Mouse (Mus musculus): ENCODE measurements around the gene Otud7b. TPM values are rescaled to one million over a fixed set of nuclear protein-coding genes. Genes with fewer than 3 reads are reported as not detected.
"Not testable (repeated sequence)": the region's sequence is repeated elsewhere in the genome, so short reads cannot be mapped to it uniquely, and the experiment has no call there.

Otud7b gene
- total and polyA plus RNA-seq, 2 experiments from 2014 or later, result 8.8 to 13.5 TPM

DNA sequence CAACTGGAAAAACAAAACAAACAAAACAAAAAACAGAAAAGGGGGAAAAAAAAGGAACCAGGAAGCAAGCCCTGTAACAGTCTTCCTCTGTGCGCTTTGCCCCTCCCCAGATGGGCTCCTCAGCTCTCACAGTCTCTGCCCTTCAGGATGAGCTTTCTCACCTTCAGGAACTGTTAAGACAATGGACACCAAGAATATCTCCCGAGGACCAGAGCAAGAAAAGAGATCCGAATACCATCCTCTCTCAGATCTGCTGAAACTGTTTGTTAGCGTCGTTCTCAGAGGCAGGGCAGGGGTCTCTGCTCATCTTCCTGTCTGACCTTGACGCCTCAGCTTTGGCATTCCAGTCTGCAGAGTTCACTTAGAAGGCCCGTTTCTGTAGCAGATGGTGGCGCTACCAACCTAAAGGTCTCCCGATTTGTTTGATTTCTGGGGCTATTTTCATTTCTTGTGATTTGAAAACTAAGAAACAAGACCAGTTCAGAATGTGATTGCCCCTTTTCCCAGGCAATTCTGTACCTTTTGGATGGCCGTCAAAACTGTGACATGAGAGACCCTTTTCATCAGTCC, 66.7 kb downstream of the Otud7b start:
- peak overlapping the region; percentile 25; the same call in 1 of the 2 replicates for H3K9ac ChIP-seq
- H3K27ac ChIP-seq (ENCODE audit: low read depth, low read length), result peak overlapping the region; percentile 97
- peaks cover 8% of the 10 kb centered on the region for H3K4me1 ChIP-seq (ENCODE audit: insufficient read depth)
- DNase-seq, result no peak
- peaks cover 20% of the 10 kb centered on the region for H3K36me3 ChIP-seq (ENCODE audit: insufficient read depth)
- peak overlapping the region; percentile 83 for H3K4me2 ChIP-seq (ENCODE audit: low read depth)
- peak overlapping the region; percentile 87 for H3K4me3 ChIP-seq (ENCODE audit: low read depth, low read length)
- WGBS, result 69% methylated on average over 10 of the region's 10 CpGs
- TF ChIP-seq CTCF (IDR thresholded peaks at IDR 0.05; ENCODE audit: low read depth), result no peak
- H3K9me3 ChIP-seq (ENCODE audit: low read length), result no peaks in the 10 kb centered on the region
- ATAC-seq, result no peak
- no peaks in the 10 kb centered on the region for H3K27me3 ChIP-seq (ENCODE audit: insufficient read depth, low read length)

DNA sequence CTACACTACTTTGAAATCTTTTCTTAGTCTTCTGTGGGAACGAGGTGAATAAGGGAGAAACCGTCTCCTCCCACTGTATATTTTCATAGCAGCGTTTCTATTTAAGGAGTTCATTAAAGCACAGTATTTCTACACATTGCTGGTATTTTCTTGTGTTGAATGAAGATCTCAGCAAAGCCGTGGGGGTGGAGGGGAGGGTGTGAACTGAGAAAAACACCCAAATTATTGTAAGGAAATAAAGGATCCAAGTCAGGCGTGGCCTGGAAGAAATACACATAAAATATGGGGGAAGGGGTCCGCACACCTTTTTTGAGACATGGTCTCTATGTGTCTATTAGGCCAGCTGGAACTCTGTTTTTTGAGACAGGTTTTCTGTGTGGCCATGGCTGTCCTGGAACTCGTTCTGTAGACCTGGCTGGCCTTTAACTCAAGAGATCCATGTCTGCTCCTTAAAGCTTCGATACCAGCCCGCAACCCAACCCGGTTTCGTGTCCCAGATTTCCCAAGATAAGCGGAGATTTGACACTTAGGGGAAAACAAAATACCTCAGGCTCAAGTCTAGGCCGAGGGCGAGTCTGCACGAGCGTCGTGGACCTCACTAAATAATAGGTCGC, 67.4 kb downstream of the Otud7b start:
- peak overlapping the region; percentile 83 for H3K4me2 ChIP-seq (ENCODE audit: low read depth)
- peaks cover 8% of the 10 kb centered on the region for H3K4me1 ChIP-seq (ENCODE audit: insufficient read depth)
- H3K4me3 ChIP-seq (ENCODE audit: low read depth, low read length), result peak overlapping the region; percentile 87
- DNase-seq (no peak), ATAC-seq (peak; percentile 1; the same call in 1 of the 2 replicates)
- peak overlapping the region; percentile 86 for H3K9ac ChIP-seq
- no peaks in the 10 kb centered on the region for H3K9me3 ChIP-seq (ENCODE audit: low read length)
- WGBS, result 13% methylated on average over 18 of the region's 18 CpGs
- H3K27me3 ChIP-seq (ENCODE audit: insufficient read depth, low read length), result no peaks in the 10 kb centered on the region
- H3K36me3 ChIP-seq (ENCODE audit: insufficient read depth), result peaks cover 25% of the 10 kb centered on the region
- no peak for TF ChIP-seq CTCF (IDR thresholded peaks at IDR 0.05; ENCODE audit: low read depth)
- H3K27ac ChIP-seq (ENCODE audit: low read depth, low read length), result peak overlapping the region; percentile 97

DNA sequence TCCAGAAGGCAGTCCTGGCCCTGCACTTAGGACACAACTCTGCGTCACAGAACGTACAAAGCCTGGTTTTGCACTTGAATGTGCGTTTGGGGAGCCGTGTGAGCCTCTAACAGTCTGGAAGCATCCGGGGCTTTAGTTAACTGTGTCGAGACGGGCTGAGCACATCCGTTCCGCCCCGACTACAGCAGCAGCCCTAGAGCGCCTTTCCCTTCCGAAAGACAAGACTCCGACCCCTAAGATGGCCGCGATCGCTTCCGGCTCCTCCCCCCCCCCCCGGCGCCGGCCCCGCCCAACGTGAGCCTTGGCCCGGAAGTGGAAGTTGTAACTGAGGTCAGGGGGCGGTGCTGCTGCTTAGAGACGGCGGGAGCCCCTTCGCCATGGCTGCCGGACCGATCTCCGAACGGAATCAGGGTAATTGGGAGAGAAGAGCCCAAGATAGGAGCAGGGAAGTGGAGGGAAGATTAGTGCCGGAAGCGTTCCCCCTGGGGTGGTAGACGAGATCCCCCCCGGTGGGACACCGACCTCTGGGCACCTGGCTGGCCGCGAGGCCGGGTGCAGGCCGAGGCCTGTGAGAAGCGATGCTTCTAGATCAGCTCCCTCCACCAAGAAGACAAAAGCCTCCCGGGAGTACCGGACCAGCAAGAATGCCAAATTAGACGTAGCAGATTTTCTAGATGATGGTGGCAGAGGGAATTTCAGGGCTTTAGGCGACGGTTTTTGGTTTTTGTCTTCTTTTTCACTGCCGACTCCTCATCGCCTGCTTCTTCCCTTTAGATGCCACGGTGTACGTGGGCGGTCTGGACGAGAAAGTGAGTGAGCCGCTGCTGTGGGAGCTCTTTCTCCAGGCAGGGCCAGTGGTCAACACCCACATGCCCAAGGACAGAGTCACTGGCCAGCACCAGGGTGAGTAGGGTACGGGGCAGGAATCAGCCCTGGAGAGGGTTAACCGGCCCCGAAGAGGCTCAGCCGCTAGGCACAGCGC, 68.2 kb downstream of the Otud7b start, which contains the start of gene Sf3b4:
Sf3b4 (plus strand) TSS at position 136 of the 982 bp plus-strand sequence.
- Histone ChIP-seq H3K4me1 (ENCODE audit: insufficient read depth) (peaks cover 8% of the 10 kb centered on the region), H3K4me3 (ENCODE audit: low read depth, low read length) (peak within 1 kb of the TSS; percentile 87), H3K9me3 (ENCODE audit: low read length) (no peaks in the 10 kb centered on the region), H3K4me2 (ENCODE audit: low read depth) (peak within 1 kb of the TSS; percentile 83), H3K36me3 (ENCODE audit: insufficient read depth) (peaks cover 31% of the 10 kb centered on the region), H3K27ac (ENCODE audit: low read depth, low read length) (peak within 1 kb of the TSS; percentile 97), H3K27me3 (ENCODE audit: insufficient read depth, low read length) (no peaks in the 10 kb centered on the region), H3K9ac (peak within 1 kb of the TSS; percentile 86)
- WGBS, result 1% methylated on average over 57 of the region's 58 CpGs
- no peak for TF ChIP-seq CTCF (IDR thresholded peaks at IDR 0.05; ENCODE audit: low read depth)
- ATAC-seq (peak; percentile 98), DNase-seq (peak; percentile 95)

DNA sequence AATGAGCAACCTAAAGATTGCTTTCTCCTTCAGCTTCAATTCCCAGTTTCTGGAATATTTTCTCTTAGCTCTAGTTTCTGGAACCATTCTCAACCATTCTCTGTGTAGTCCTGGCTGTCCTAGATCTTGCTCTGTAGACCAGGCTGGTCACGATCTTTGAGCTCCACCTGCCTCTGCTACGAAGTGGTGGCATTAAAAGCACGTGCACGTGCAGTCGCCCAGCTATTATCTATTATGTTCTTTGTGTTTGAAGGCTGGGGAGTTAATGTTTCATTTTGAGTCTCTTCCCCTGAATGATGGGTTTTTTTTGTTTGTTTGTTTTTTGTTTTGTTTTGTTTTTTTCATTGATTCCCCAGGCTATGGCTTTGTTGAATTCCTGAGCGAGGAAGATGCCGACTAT, 68.9 kb downstream of the Otud7b start:
- peak overlapping the region; percentile 86 for H3K9ac ChIP-seq
- H3K27me3 ChIP-seq (ENCODE audit: insufficient read depth, low read length), result no peaks in the 10 kb centered on the region
- H3K4me2 ChIP-seq (ENCODE audit: low read depth), result peak overlapping the region; percentile 83
- peak overlapping the region; percentile 97; the same call in 1 of the 2 replicates for H3K27ac ChIP-seq (ENCODE audit: low read depth, low read length)
- H3K4me1 ChIP-seq (ENCODE audit: insufficient read depth), result peaks cover 8% of the 10 kb centered on the region
- H3K4me3 ChIP-seq (ENCODE audit: low read depth, low read length), result peak overlapping the region; percentile 87
- ATAC-seq, result no peak
- H3K36me3 ChIP-seq (ENCODE audit: insufficient read depth), result peaks cover 36% of the 10 kb centered on the region
- 33% methylated on average over 7 of the region's 7 CpGs for WGBS
- DNase-seq, result no peak
- TF ChIP-seq CTCF (IDR thresholded peaks at IDR 0.05; ENCODE audit: low read depth), result no peak
- no peaks in the 10 kb centered on the region for H3K9me3 ChIP-seq (ENCODE audit: low read length)

DNA sequence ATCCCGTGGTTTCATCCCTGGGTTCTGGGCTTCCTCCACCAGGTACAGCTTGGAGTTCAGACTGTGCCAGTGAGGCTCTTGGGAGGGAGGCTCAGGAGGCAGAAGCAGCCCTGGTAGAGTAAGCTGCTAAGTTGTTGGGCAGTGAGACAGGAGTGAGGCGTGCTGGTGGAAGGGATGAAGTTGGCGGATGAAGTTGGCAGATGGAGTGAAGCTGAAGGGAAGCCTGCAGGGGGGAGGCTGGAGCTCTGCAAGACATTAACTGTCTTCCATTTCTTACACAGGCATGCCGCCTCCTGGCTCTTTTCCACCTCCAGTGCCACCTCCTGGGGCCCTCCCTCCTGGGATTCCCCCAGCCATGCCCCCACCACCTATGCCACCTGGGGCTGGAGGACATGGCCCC, 69.7 kb downstream of the Otud7b start:
- ATAC-seq; H3K4me2 ChIP-seq (ENCODE audit: low read depth); H3K4me3 ChIP-seq (ENCODE audit: low read depth, low read length); DNase-seq; H3K4me1 ChIP-seq (ENCODE audit: insufficient read depth); H3K27me3 ChIP-seq (ENCODE audit: insufficient read depth, low read length); H3K9me3 ChIP-seq (ENCODE audit: low read length); H3K27ac ChIP-seq (ENCODE audit: low read depth, low read length); H3K9ac ChIP-seq: not testable (repeated sequence)
- 84% methylated on average over 4 of the region's 4 CpGs for WGBS
- peaks cover 39% of the 10 kb centered on the region for H3K36me3 ChIP-seq (ENCODE audit: insufficient read depth)

DNA sequence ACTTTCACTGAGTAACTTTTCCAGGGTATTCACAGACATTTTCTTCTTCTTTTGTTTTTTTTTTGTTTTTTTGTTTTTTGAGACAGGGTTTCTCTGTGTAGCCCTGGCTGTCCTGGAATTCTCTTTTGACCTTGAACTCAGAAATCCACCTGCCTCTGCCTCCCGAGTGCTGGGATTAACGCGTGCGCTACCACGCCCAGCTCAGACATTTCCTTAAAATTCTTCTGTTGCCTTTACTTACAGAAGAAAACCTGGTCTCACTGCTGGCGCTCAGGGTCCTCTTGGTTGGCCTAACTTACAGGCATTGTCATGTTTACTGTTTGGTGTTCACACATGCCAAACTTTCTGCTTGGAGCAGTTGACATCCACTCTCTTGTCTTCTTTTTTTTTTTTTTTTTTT, 70.9 kb downstream of the Otud7b start:
- Histone ChIP-seq H3K4me1 (ENCODE audit: insufficient read depth) (peaks cover 8% of the 10 kb centered on the region), H3K9ac (no peak overlapping the region), H3K27ac (ENCODE audit: low read depth, low read length) (no peak overlapping the region), H3K27me3 (ENCODE audit: insufficient read depth, low read length) (no peaks in the 10 kb centered on the region), H3K4me2 (ENCODE audit: low read depth) (no peak overlapping the region), H3K4me3 (ENCODE audit: low read depth, low read length) (no peak overlapping the region), H3K36me3 (ENCODE audit: insufficient read depth) (peaks cover 39% of the 10 kb centered on the region), H3K9me3 (ENCODE audit: low read length) (no peaks in the 10 kb centered on the region)
- DNase-seq (no peak), ATAC-seq (no peak)
- WGBS, result 93% methylated on average over 6 of the region's 6 CpGs
- TF ChIP-seq CTCF (IDR thresholded peaks at IDR 0.05; ENCODE audit: low read depth), result no peak

Data from forebrain, postnatal 0 days (tissue).